Mouse (Mus musculus) embryonic fibroblast, embryonic 13.5 days (primary cell): ENCODE measurements around the gene Ppp1r14b.

Experiments
- CTCF ChIP-seq: IDR thresholded peaks from 2 replicates; pipeline ENCODE4 v1.5.1; 2011; ENCODE audit warnings: mild to moderate bottlenecking, control low read depth, low read length, moderate library complexity, borderline replicate concordance; ENCODE audit not compliant: insufficient read depth
- POLR2A ChIP-seq: IDR thresholded peaks from 2 replicates; pipeline ENCODE4 v1.6.1; 2011; ENCODE audit warnings: low read depth, mild to moderate bottlenecking, control low read depth, low read length, moderate library complexity

- TF ChIP-seq CTCF (no peak), POLR2A (no peak)
Measured at GRCm38 (mm10) chr19:6943709-6944108, 31.1 kb upstream of the Ppp1r14b start.
